Mouse (Mus musculus): ENCODE data around the gene Piwil4. TPM values are rescaled to one million over a fixed set of nuclear protein-coding genes. Genes with fewer than 3 reads are reported as not detected.

The Piwil4 gene
- total and polyA plus RNA-seq, 3 experiments: 24.8 to 31.7 TPM; not detected in 1

GRCm38 (mm10) chr9:14764765-14765164, 24.2 kb upstream of the Piwil4 start:
- H3K9ac ChIP-seq (ENCODE audit: control insufficient read depth, low read depth, low read length, poor library complexity, severe bottlenecking): peak overlapping the region; percentile 35; the same call in 1 of the 2 replicates
- H3K27me3 ChIP-seq (ENCODE audit: control insufficient read depth in 1 of 2, insufficient read depth in 2 of 2, low read length in 2 of 2): peaks cover 25 to 27% of the 10 kb centered on the region in 2 experiments
- DNase-seq (ENCODE audit: low read depth, low spot score): peak; percentile 89
- H3K4me1 ChIP-seq (ENCODE audit: control insufficient read depth in 1 of 2, insufficient read depth in 2 of 2, low read length in 2 of 2): peaks cover 0 to 5% of the 10 kb centered on the region in 2 experiments; a peak in 1 of 4 replicates
- H3K79me2 ChIP-seq (ENCODE audit: control insufficient read depth, insufficient read depth, low read length, poor library complexity): no peaks in the 10 kb centered on the region
- no peak overlapping the region for H3K4me3 ChIP-seq (ENCODE audit: control insufficient read depth in 1 of 2, insufficient read depth in 1 of 2, low read depth in 2 of 2, low read length in 2 of 2)
- H3K9me3 ChIP-seq (replicated peaks; ENCODE audit: insufficient read depth, low read length): no peaks in the 10 kb centered on the region
- H3K36me3 ChIP-seq (ENCODE audit: control insufficient read depth in 1 of 2, insufficient read depth in 2 of 2, low read length in 2 of 2): no peaks in the 10 kb centered on the region
- TF ChIP-seq SMC3 (IDR thresholded peaks at IDR 0.05; ENCODE audit: low read depth, low read length): peak; percentile 97
- peak; percentile 85 for TF ChIP-seq ZC3H11A (IDR thresholded peaks at IDR 0.05; ENCODE audit: low read depth, low read length)
- no peak for TF ChIP-seq POLR2AphosphoS5 (IDR thresholded peaks at IDR 0.05; ENCODE audit: borderline replicate concordance, low read depth, low read length)
- TF ChIP-seq RAD21 (IDR thresholded peaks at IDR 0.05; ENCODE audit: low read depth, low read length): peak; percentile 84
- peak; percentile 37; the same call in 1 of the 2 replicates for TF ChIP-seq SIN3A (IDR thresholded peaks at IDR 0.05; ENCODE audit: low read length)
- 0 out of 2 replicates have a peak, but pooled peaks have one; percentile 10 for TF ChIP-seq TCF12 (IDR thresholded peaks at IDR 0.05; ENCODE audit: low read depth, low read length)
- no peak for TF ChIP-seq MAFK (IDR thresholded peaks at IDR 0.05; ENCODE audit: borderline replicate concordance, low read depth, low read length)
- TF ChIP-seq TBP (IDR thresholded peaks at IDR 0.05; ENCODE audit: low read depth, low read length): peak; percentile 35; the same call in 1 of the 2 replicates
- TF ChIP-seq POLR2A (IDR thresholded peaks at IDR 0.05; ENCODE audit: control insufficient read depth in 1 of 2, insufficient read depth in 1 of 2, low read depth in 1 of 2, low read length in 2 of 2, poor library complexity in 1 of 2): no peak
- TF ChIP-seq MYC (IDR thresholded peaks at IDR 0.05; ENCODE audit: low read depth, low read length): 0 out of 2 replicates have a peak, but pooled peaks have one; percentile 29
- no peak for TF ChIP-seq BHLHE40 (IDR thresholded peaks at IDR 0.05; ENCODE audit: borderline replicate concordance, low read depth, low read length)
- peak; percentile 86 to 99 (median 96) for TF ChIP-seq CTCF (IDR thresholded peaks at IDR 0.05 in 2 of 3, conservative IDR thresholded peaks at IDR 0.05 in 1 of 3; ENCODE audit: control insufficient read depth in 1 of 3, insufficient read depth in 1 of 3, low read depth in 2 of 3, low read length in 3 of 3, poor library complexity in 1 of 3, severe bottlenecking in 1 of 3)
- H3K27ac ChIP-seq (ENCODE audit: control insufficient read depth, low read depth, low read length): no peak overlapping the region

- no peaks in the 10 kb centered on the region for H3K36me3 ChIP-seq (ENCODE audit: control insufficient read depth in 1 of 2, insufficient read depth in 2 of 2, low read length in 2 of 2)
- H3K79me2 ChIP-seq (ENCODE audit: control insufficient read depth, insufficient read depth, low read length, poor library complexity): no peaks in the 10 kb centered on the region
Observed at GRCm38 (mm10) chr9:14759261-14759660, 18.7 kb upstream of the Piwil4 start.

GRCm38 (mm10) chr9:14758590-14758989, 18.1 kb upstream of the Piwil4 start:
- peaks cover 4 to 8% of the 10 kb centered on the region in 2 experiments for H3K27me3 ChIP-seq (ENCODE audit: control insufficient read depth in 1 of 2, insufficient read depth in 2 of 2, low read length in 2 of 2)
- no peaks in the 10 kb centered on the region for H3K79me2 ChIP-seq (ENCODE audit: control insufficient read depth, insufficient read depth, low read length, poor library complexity)
- TF ChIP-seq NELFE (IDR thresholded peaks at IDR 0.05; ENCODE audit: low read depth, low read length): no peak
- TF ChIP-seq MAX (IDR thresholded peaks at IDR 0.05; ENCODE audit: low read length): 0 out of 2 replicates have a peak, but pooled peaks have one; percentile 12
- TF ChIP-seq EP300 (IDR thresholded peaks at IDR 0.05; ENCODE audit: low read depth in 1 of 2, low read length in 2 of 2): 0 out of 4 replicates have a peak, but pooled peaks of 1 of the 2 experiments have one; percentile 22
- TF ChIP-seq POLR2AphosphoS5 (IDR thresholded peaks at IDR 0.05; ENCODE audit: borderline replicate concordance, low read depth, low read length): no peak
- no peak for TF ChIP-seq MYB (IDR thresholded peaks at IDR 0.05; ENCODE audit: low read depth, low read length)
- TF ChIP-seq TCF12 (IDR thresholded peaks at IDR 0.05; ENCODE audit: low read depth, low read length): no peak
- TF ChIP-seq ELF1 (IDR thresholded peaks at IDR 0.05; ENCODE audit: low read depth, low read length): peak; percentile 21; the same call in 1 of the 2 replicates
- no peak for TF ChIP-seq JUND (IDR thresholded peaks at IDR 0.05; ENCODE audit: low read depth, low read length)
- H3K9me3 ChIP-seq (replicated peaks; ENCODE audit: insufficient read depth, low read length): no peaks in the 10 kb centered on the region
- H3K27ac ChIP-seq (ENCODE audit: control insufficient read depth, low read depth, low read length): no peak overlapping the region
- no peak overlapping the region for H3K9ac ChIP-seq (ENCODE audit: control insufficient read depth, low read depth, low read length, poor library complexity, severe bottlenecking)
- no peaks in the 10 kb centered on the region for H3K36me3 ChIP-seq (ENCODE audit: control insufficient read depth in 1 of 2, insufficient read depth in 2 of 2, low read length in 2 of 2)
- H3K4me1 ChIP-seq (ENCODE audit: control insufficient read depth in 1 of 2, insufficient read depth in 2 of 2, low read length in 2 of 2): 0 out of 4 replicates have a peak, but pooled peaks cover 0 to 2% of the 10 kb centered on the region in 2 experiments
- DNase-seq (ENCODE audit: low read depth, low spot score): peak; percentile 62
- peak overlapping the region in 1 of 2 experiments; percentile 31; a peak in 1 of 4 replicates for H3K4me3 ChIP-seq (ENCODE audit: control insufficient read depth in 1 of 2, insufficient read depth in 1 of 2, low read depth in 2 of 2, low read length in 2 of 2)

More at GRCm38 (mm10) chr9:14759261-14759660, 18.7 kb upstream of the Piwil4 start:
- H3K9me3 ChIP-seq (replicated peaks; ENCODE audit: insufficient read depth, low read length): no peaks in the 10 kb centered on the region
- no peak overlapping the region for H3K4me3 ChIP-seq (ENCODE audit: control insufficient read depth in 1 of 2, insufficient read depth in 1 of 2, low read depth in 2 of 2, low read length in 2 of 2)
- DNase-seq (ENCODE audit: low read depth, low spot score): no peak
- H3K4me1 ChIP-seq (ENCODE audit: control insufficient read depth in 1 of 2, insufficient read depth in 2 of 2, low read length in 2 of 2): 0 out of 4 replicates have a peak, but pooled peaks cover under 1 to 2% of the 10 kb centered on the region in 2 experiments
- H3K9ac ChIP-seq (ENCODE audit: control insufficient read depth, low read depth, low read length, poor library complexity, severe bottlenecking): no peak overlapping the region
- H3K27ac ChIP-seq (ENCODE audit: control insufficient read depth, low read depth, low read length): no peak overlapping the region
- H3K27me3 ChIP-seq (ENCODE audit: control insufficient read depth in 1 of 2, insufficient read depth in 2 of 2, low read length in 2 of 2): peaks cover 4 to 8% of the 10 kb centered on the region in 2 experiments; a peak in 3 of 4 replicates
- no peak for TF ChIP-seq GATA1 (IDR thresholded peaks at IDR 0.05; ENCODE audit: low read depth, low read length)
- TF ChIP-seq USF1 (IDR thresholded peaks at IDR 0.05; ENCODE audit: low read depth, low read length): 0 out of 2 replicates have a peak, but pooled peaks have one; percentile 6

Data from MEL (cell line).